Mouse (Mus musculus) ES-Bruce4 (cell line): ENCODE results near the gene Mast4.
A peak's percentile ranks its signal among the peaks of the same experiment; 100 is the strongest.

ENCODE experiments used
- CTCF ChIP-seq: IDR thresholded peaks from one replicate; pipeline ENCODE4 v1.8.1; 2011; ENCODE audit warnings: low read depth, low read length
- EP300 ChIP-seq: IDR thresholded peaks from 2 replicates; pipeline ENCODE4 v1.6.1; 2011; ENCODE audit warnings: low read depth, low read length; ENCODE audit not compliant: insufficient read depth
- POLR2A ChIP-seq: IDR thresholded peaks from one replicate; pipeline ENCODE4 v1.8.1; 2011; ENCODE audit warnings: low read length; ENCODE audit not compliant: insufficient read depth

GRCm38 (mm10) chr13:102898374-102899131, 435.7 kb downstream of the Mast4 start:
- TF ChIP-seq EP300 (0 out of 2 replicates have a peak, but pooled peaks have one; percentile 58), CTCF (no peak), POLR2A (no peak)
